Mouse (Mus musculus): ENCODE data around the gene Arhgap4. TPM values are rescaled to one million over a fixed set of nuclear protein-coding genes. Genes with fewer than 3 reads are reported as not detected.

Arhgap4 gene
- total RNA-seq, 2 experiments from 2014 or later: 20.1 to 32.5 TPM

GRCm38 (mm10) chrX:73918631-73919030 lies 3.0 kb downstream of the Arhgap4 start:
- ATAC-seq (replicated peaks; ENCODE audit: low FRiP score, low TSS enrichment, poor library complexity, severe bottlenecking): no peak

GRCm38 (mm10) chrX:73916945-73917344 lies 4.7 kb downstream of the Arhgap4 start:
- no peak for ATAC-seq (replicated peaks; ENCODE audit: low FRiP score, low TSS enrichment, poor library complexity, severe bottlenecking)

DNA sequence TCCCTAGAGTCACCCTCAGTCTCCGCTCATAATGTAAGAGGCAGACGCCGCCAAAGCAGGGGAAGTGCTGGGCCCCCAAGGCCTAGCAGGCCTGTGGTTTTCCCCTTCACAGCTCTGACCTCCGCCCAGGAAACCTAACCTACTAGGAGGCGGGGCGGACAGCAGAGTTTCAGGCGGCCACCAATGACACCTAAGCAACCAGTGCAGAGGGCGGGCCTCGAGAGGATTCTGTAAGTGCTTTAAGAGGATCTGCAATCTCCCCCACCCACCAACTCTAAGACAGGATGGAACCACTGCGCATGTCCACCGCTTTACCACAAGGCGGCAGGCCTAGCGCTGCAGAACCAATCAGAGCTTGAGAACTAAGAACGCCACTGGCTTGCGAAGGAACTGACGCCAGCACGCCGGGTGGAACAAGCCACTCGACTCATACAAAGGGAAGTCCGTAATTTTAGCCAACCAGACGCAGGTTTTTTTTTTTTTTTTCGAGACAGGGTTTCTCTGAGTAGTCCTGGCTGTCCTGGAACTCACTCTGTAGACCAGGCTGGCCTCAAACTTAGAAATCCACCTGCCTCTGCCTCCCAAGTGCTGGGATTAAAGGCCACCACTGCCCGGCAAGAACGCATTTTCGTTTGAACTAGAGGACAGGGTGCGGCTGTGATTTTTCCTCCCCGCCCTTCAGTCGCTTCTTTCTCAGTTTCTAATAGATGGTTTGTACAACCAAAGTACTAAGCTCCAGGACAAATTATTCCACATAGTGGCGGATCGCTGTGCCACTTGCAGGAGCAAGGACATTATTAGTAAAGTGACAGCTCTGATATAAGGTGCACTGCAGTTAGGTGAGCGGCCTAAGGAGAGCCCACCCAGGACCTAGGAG lies 6.6 kb downstream of the Arhgap4 start:
- ATAC-seq (replicated peaks; ENCODE audit: low FRiP score, low TSS enrichment, poor library complexity, severe bottlenecking): peak; percentile 98

DNA sequence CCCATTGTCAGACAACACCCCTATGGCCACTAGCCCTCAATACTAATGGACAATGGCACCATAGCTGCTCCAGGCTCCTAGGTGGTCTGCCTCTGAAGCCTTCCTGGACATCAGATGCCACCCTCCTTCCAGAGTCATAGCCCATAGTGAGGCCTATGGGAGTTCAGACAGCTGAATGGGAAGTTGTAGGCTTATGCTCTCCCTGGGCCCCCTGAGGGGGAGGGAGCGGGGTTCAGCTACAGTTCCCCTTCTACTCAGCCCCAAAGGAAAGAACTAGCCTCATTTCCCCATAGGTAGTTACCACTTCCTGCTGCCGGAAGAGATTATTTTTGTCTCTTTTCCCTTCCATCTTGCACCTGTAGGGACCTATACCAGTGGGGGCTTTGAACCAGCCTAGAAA lies 10.1 kb downstream of the Arhgap4 start:
- no peak for ATAC-seq (replicated peaks; ENCODE audit: low FRiP score, low TSS enrichment, poor library complexity, severe bottlenecking)

DNA sequence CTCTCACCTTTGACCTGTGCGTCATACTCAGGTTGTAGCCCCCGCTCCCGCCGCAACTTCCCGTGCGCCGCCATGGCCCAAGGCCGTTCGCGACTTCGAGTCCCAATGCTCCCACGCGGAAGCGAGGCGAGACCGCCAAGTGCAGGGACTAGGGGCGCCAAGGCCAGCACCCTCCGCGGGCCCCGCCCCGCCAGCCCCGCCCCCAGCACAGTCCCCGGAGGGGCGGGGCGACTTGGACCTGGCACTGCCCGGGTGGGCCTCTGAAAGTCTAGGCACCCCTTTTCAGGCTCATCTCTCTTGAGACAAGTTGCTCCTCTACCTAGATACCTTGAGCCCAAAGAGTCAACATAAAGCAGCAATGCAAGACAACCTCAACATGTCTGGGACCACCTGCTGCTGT lies 10.5 kb downstream of the Arhgap4 start:
- no peak for ATAC-seq (replicated peaks; ENCODE audit: low FRiP score, low TSS enrichment, poor library complexity, severe bottlenecking)

DNA sequence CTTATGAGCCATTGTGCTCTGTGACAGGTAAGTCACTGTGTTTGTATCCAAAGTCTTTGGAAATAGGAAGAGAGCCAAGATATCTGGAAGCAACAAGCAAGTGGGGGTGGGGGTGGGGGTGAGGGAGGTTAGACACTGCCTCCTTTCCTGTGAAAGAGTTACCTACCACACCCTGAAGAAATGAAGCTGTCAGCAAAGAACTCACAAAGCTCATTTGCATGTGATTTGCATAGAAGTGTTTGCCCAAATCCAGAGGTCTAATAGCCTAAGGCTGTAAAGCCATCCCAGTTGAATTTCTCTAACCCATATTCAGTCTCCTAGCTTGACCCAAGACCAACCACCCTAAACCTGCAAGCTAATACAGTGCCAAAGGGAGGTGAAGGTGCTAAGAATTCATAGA lies 11.2 kb downstream of the Arhgap4 start:
- ATAC-seq (replicated peaks; ENCODE audit: low FRiP score, low TSS enrichment, poor library complexity, severe bottlenecking): no peak

DNA sequence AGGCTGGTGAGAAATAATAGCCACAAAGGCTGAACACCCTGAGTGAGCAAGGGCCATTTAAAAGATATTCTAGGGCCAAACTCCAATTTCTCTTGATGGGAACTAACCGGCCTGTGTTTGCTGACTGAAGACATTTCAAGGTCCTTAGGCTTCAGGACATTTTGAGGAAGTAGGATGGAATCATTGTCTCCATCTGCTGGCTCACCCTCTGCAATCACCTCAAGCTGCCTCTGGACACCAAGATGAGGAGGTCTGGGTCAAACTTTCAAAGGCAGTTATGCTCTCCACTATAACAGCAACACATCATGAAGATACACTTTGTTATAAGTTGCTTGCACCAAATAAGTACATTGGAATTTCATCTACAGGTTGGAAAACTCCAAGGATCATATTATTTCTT lies 11.6 kb downstream of the Arhgap4 start:
- ATAC-seq (replicated peaks; ENCODE audit: low FRiP score, low TSS enrichment, poor library complexity, severe bottlenecking): no peak

DNA sequence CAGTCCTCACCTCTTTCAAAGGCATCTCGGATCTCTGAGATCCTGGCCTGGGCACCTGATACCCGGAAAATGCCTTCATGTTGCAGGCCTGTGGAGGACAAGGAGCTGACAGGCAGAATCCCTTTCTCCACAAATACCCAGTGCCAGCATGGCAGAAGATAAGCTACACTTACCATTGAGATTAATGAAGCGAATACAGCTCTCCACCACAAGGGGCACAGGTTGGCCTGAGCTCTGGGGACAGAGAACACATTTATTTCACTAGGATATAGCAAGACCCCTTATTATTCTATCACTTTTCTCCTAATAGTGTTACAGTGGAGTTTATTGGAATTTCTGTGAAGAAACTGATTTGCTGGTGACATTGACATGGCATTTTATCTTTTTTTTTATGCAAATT lies 23.7 kb downstream of the Arhgap4 start:
- ATAC-seq (replicated peaks; ENCODE audit: low FRiP score, low TSS enrichment, poor library complexity, severe bottlenecking): peak; percentile 77

GRCm38 (mm10) chrX:73895719-73896118 lies 26.0 kb downstream of the Arhgap4 start, which contains the start of gene L1cam:
Gene L1cam, minus strand, starts transcription at chrX:73896105.
- no peak for ATAC-seq (replicated peaks; ENCODE audit: low FRiP score, low TSS enrichment, poor library complexity, severe bottlenecking)

DNA sequence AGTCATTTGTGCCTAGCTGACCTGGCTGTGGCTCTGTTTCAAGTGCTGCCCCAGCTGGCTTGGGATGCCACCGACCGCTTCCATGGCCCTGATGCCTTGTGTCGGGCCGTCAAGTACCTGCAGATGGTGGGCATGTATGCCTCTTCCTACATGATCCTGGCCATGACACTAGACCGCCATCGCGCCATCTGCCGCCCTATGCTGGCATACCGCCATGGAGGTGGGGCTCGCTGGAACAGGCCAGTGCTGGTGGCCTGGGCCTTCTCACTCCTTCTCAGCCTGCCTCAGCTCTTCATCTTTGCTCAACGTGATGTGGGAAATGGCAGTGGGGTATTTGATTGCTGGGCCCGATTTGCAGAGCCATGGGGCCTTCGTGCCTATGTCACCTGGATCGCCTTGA lies 28.8 kb downstream of the Arhgap4 start:
- no peak for ATAC-seq (replicated peaks; ENCODE audit: low FRiP score, low TSS enrichment, poor library complexity, severe bottlenecking)

DNA sequence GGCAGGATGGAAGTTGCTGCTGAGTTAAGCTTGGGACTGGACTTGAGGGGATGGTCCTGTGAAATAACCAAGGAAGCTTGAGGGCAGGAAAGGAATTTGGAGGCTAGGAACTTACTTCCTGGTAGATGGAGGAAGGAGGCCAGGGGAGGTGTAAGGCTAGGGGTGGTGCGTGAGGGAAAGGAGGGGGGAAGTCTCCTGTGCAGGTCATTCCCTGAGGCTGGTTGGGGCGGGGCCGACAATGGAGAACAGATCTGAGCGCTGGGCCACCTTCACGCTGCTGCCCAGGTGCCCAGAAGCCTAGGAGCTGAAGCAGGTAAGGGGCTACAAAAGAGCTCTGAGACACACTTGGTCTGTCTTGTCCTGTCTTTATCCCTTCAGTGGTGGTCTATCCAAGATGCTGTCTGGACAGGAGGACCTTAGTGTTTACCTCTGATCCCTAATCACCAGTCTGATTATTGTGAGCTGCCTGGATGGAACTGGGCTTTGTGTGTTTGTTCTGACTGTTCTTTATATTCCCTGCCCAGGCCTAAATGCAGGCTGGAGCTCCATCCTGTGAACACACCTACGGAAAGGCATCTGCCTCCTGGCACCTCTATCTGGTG lies 30.0 kb downstream of the Arhgap4 start, which contains the start of gene Avpr2:
TSS of gene Avpr2 (plus strand) at position 552 of the 602 bp plus-strand sequence.
- no peak for ATAC-seq (replicated peaks; ENCODE audit: low FRiP score, low TSS enrichment, poor library complexity, severe bottlenecking)

DNA sequence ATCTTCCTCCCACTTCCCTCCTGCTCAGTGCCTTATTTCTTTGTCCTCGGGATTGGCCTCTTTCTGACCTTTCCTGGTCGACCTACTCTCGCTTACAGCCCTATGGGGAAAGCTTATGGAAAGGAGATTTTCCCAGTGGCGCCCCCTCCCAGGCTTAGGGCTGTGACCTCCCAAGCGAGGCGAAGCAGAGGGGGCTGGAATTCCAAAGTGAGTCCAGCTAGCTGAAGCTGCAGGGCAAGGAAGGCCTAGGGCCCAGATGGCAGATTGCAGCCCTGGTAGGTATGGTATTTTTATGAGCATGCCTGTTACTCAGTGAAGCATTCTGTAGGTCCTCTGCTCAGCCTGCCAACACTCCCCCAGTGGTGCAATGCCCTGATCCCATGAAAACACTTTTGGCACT lies 40.2 kb downstream of the Arhgap4 start:
- ATAC-seq (replicated peaks; ENCODE audit: low FRiP score, low TSS enrichment, poor library complexity, severe bottlenecking): no peak

DNA sequence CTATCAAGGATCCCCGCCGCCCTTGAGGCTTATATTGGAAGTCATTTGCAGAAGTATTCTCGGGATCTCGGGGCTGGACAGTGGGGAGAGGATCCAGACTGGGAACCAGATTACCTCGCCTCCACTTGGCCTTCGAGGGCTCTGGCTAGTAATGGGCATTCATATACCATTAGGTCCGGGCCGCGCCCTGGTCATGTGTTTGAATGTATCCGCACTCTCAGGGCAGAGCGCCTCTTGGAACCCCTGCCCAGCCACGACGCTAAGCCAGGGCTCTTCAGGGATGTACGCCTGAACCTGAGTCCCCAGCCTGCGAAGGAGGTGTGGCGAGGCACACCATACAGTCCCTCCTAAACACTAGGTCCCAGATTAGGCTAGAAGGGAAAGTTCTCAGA lies 40.6 kb downstream of the Arhgap4 start:
- no peak for ATAC-seq (replicated peaks; ENCODE audit: low FRiP score, low TSS enrichment, poor library complexity, severe bottlenecking)

DNA sequence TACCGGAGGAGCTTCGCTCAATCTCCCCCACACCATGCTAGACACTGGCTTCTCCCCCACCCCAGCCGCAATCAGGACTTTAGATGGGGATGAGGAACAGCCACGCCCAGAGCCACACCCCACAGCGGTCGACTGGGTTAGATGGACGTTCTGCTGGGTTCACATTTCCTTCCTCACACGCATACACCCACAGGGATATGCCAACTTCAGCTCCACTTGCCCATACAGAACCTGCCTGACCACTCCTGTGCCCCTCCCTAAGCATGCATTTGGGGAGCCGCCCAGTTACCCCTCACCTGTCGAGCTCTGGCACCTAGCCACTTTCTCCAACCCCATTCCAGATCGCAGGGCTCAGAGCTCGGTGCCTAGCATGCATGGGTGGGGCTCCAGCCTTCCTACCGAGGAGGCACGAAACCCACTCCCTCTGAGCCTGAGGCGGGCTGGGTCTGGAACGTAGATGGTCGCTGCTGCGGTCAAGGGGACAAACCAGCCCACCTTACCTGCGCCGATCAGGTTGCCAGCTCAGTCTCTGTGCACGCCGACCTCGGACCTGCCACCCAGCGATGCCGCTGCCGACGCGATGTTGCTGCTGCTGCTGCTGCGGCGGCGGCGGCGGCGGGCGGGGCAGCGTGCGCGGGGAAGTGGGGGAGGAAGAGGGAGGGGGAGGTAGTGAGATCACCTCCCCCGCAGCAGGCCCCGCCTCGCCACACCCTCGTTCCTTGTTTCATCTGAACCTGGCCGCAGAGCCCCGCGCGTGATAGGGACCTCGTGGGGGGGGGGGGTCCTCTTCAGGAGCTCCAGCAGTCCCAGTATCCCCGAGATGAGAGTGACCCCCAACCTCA lies 41.3 kb downstream of the Arhgap4 start:
- ATAC-seq (replicated peaks; ENCODE audit: low FRiP score, low TSS enrichment, poor library complexity, severe bottlenecking): no peak

DNA sequence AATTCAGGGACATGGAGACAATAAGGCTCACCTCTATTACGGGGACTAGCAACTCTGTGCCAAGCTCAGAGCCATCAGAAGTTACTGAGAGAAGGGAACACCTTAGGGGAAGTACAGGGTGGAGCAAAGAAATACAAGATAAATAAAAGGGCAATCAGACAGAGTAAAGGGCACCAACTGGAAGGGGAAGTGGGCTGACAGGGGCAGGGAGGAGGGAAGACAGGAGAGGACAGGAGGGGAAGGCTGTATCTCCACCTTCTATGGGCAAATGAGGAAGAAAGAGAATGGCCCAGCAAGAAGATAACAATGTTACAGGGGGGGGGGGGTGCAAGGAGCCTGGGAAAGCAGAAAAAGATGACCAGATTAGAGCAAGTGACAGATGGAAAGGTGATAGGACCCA lies 44.7 kb downstream of the Arhgap4 start:
- no peak for ATAC-seq (replicated peaks; ENCODE audit: low FRiP score, low TSS enrichment, poor library complexity, severe bottlenecking)

DNA sequence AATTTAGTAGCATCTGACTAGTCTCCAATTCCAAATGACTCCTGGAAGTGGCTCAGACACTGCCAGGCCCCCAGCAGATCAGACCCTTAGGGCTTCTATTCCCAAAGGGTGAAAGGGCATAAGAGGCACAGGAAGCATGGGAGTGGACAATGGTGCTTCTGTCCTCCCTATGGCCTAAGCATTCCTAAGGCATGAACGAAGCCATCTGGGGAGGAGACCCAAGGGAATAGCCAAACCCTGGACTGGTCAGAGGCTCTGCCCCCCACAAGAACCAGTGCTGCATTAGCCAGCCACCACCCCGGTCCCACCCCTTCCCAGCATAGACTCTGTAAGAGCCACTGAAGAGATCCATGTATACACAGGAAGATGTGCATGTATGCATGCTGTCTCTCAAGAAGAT lies 45.8 kb downstream of the Arhgap4 start:
- no peak for ATAC-seq (replicated peaks; ENCODE audit: low FRiP score, low TSS enrichment, poor library complexity, severe bottlenecking)

GRCm38 (mm10) chrX:73871956-73872355 lies 49.7 kb downstream of the Arhgap4 start:
- no peak for ATAC-seq (replicated peaks; ENCODE audit: low FRiP score, low TSS enrichment, poor library complexity, severe bottlenecking)

- ATAC-seq (replicated peaks; ENCODE audit: low FRiP score, low TSS enrichment, poor library complexity, severe bottlenecking): no peak
Observed at GRCm38 (mm10) chrX:73871474-73871873, 50.2 kb downstream of the Arhgap4 start.

DNA sequence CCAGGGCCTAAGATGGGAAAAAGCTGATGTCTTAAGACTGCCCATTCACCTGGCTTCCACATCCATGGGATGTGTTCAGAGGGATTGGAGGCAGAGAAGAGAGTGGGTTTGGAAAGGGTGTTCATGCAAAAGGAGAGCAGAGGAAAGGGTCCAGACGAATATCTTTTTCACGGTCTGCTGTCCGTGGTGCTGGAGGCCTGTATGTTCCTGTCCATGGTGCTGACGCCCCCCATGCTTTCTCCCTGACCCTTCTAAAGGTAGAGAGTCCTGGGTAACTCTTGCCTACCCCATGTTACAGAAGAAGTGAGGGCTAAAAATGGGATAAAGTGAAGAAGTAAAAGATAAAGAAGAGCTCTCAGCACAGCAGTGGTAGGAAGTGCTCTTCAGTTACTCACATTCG lies 52.3 kb downstream of the Arhgap4 start:
- peak; percentile 63 for ATAC-seq (replicated peaks; ENCODE audit: low FRiP score, low TSS enrichment, poor library complexity, severe bottlenecking)

- ATAC-seq (replicated peaks; ENCODE audit: low FRiP score, low TSS enrichment, poor library complexity, severe bottlenecking): peak; percentile 73
Observed at GRCm38 (mm10) chrX:73867852-73868251, 53.8 kb downstream of the Arhgap4 start.
